Mouse (Mus musculus): ENCODE results near the gene Zfp768. TPM values are rescaled to one million over a fixed set of nuclear protein-coding genes. Genes with fewer than 3 reads are reported as not detected.

Gene Zfp768
- polyA plus RNA-seq (2012; ENCODE audit: low replicate concordance), result 11.8 and 12.1 TPM in 2 replicates

DNA sequence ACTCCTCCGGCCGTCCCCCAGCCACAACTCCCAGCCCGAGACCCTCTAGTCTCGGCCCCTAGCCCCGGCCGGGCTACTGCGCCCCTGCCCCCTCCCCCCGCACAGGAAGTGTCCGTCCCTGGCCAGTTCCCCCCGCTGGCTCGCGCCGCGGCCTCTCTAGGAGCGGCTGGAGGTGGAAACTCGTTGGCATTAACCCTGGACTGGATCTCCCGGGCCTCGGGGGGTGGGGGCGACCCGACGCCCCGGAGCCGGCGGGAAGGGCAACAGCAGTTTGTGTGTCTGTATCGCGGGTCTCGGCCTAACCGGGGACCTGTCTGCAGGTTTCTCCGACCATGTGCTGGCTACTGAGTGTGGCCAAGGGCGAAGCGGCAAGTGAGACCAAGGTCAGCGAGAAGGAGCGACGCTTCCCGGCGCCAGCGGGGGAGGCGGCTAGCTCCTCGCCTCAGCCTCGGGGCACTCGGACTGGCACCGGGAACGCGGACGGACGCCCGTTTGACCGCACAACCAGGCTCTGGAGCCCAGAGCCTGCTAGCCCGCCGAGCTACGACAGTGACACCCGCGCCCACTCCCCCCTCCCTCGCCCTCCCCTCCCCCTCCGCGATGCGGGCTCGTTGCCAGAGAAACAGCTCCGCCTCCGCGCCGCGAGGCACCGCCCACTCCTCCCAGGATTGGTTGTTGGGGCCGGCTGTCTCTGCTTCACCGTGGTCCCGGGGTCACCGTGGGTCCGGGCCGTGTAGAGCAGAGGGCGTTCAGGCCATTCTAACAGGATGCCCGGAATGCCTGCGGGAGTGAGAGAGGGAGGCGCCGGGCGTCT lies at the start of gene Zfp768:
Gene Zfp768 (minus strand): TSS at position 78 of the 814 bp plus-strand sequence.

DNA sequence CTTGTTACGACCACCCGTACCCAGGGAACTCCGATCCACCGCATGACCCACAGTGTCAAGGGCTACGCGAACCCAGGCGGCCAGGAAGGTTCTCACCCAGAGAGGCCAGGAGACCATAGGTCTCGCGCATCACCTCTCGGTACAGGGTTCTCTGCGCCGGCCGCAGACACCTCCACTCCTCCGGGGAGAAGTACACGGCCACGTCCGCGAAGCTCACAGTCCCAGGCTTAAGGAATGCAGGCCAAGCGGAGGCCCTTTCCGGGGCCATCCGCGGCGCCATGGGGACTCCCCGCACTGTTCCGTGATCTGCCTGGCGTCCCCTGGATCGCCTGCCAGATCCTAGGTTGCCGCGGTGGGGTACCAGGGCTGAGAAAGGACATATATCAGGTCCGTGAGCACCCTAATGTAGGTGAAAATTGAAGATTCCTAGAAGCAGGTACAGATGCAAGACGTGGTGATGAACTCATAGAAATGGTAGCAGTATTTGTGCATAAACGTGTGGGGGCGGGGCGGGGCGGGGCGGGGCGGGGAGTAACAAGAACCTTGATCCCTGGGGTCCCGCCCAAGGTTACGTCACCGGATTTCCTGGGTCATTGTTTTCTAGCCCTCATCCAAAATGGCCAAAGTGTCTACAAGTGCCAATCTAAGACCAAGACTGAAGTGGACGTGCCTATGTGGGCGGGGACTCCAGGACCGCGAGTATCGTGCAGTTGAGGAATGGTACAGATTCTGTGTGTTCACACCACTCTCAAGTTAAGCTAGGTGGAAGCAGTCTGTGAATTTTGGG lies 48.0 kb upstream of the Zfp768 start, which contains the start of gene E430018J23Rik:
Gene E430018J23Rik (minus strand): TSS at position 473 of the 787 bp plus-strand sequence.

DNA sequence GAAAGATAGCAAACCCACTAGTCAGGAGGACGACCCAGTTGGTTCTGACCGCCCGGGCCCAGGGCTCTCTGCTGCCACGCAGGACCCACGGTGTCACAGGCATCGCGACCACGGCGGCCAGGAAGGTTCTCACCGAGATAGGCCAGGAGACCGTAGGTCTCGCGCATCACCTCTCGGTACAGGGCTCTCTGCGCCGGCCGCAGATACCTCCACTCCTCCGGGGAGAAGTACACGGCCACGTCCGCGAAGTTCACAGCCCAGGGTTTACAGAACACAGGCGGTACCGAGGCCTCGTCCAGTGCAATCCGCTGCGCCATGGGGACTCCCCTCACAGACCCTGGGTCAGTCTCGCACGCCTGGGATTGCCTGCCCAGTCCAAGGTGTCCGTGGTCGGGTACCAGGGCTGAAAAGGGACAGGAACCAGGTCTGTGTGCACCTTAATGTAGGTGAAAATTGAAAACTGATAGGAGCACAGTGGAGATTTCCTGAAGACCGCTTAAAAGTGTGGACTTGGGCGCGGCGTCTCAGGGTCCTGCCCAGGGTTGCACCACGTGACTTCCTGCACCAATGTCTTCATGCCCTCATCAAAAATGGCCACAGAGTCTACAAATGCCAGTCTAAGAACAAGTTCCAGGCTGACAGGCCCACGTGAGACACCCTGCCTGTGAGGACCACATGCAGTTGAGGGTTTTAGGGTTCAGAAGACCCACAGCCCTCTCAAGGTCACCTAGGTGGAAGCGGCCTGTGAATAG lies 41.4 kb upstream of the Zfp768 start, which contains the start of gene 9130019O22Rik:
Gene 9130019O22Rik (minus strand): TSS at position 526 of the 752 bp plus-strand sequence.

DNA sequence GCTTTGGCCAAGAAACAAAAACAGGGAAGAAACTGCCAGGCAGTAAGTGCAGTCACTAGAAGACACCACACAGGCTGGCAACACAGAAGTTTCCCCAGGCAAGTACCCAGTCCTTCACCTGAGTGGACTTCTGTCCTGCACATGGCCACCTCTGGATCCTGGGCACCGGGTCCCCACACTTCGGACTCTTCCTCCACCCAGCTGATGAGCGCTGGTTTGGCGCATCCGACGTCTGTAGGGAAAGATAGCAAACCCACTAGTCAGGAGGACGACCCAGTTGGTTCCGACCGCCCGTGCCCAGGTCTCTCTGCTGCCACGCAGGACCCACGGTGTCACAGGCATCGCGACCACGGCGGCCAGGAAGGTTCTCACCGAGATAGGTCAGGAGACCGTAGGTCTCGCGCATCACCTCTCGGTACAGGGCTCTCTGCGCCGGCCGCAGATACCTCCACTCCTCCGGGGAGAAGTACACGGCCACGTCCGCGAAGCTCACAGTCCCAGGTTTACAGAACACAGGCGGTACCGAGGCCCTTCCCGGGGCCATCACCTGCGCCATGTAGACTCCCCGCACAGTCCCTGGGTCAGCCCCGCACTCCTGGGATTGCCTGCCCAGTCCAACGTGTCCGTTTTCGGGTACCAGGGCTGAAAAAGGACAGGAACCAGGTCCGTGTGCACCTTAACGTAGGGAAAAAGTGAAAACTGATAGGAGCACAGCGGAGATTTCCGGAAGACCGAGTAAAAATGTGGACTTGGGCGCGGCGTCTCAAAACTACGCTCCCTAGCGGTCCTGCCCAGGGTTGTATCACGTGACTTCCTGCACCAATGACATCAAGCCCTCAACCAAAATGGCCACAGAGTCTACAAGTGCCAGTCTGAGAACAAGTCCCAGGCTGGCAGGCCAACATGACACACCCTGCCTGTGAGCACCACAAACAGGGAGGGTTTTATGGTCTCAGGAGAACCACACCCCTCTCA lies 30.2 kb upstream of the Zfp768 start, which contains the start of gene Zfp747:
Gene Zfp747 (minus strand): TSS at position 780 of the 975 bp plus-strand sequence.

DNA sequence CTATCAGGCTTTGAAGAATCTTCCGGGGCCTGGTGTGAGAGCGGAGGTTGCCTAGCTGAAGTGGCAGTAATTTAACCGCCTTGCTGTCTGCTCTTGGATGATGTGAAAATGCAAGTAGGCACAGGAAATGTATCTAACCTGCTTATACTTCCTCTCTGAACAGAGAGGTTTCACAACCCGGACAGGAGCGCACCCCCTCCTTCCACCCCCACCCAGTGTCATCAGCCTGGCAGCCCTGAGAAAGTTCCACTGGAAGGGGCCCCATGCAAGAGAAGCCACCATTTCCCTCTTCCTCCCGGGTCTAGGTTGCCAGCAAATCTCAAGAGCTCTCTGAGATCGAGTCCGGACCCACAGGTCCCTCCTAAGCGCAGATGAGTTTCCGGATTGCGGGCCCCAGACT lies 49.3 kb downstream of the Zfp768 start, which contains the start of gene Itgal:
Gene Itgal (plus strand): TSS at position 163 of the 400 bp plus-strand sequence.

Other genes starting within 250 kb of the Zfp768 start
- 5.7 and 7.0 TPM in 2 replicates for gene Qprt, start 223.4 kb downstream of the Zfp768 start, polyA plus RNA-seq (2012; ENCODE audit: low replicate concordance)
- 81.8 and 125 TPM in 2 replicates for gene Spn, start 207.8 kb downstream of the Zfp768 start, polyA plus RNA-seq (2012; ENCODE audit: low replicate concordance)
- 63.2 and 81.0 TPM in 2 replicates for gene Cd2bp2, start 149.5 kb downstream of the Zfp768 start, polyA plus RNA-seq (2012; ENCODE audit: low replicate concordance)
- 48.8 and 114 TPM in 2 replicates for gene Tbc1d10b, start 137.1 kb downstream of the Zfp768 start, polyA plus RNA-seq (2012; ENCODE audit: low replicate concordance)
- 3.8 TPM in 1 of 2 replicates, not detected in the other for gene Mylpf, start 136.7 kb downstream of the Zfp768 start, polyA plus RNA-seq (2012; ENCODE audit: low replicate concordance)
- gene Zfp553, start 112.5 kb downstream of the Zfp768 start, polyA plus RNA-seq (2012; ENCODE audit: low replicate concordance), result 19.8 and 21.6 TPM in 2 replicates
- 741 and 939 TPM in 2 replicates for gene Sept1, start 112.5 kb downstream of the Zfp768 start, polyA plus RNA-seq (2012; ENCODE audit: low replicate concordance)
- gene Zfp771, start 101.3 kb downstream of the Zfp768 start, polyA plus RNA-seq (2012; ENCODE audit: low replicate concordance), result 30.4 and 62.4 TPM in 2 replicates
- gene Dctpp1, start 84.9 kb downstream of the Zfp768 start, polyA plus RNA-seq (2012; ENCODE audit: low replicate concordance), result 11.9 and 40.3 TPM in 2 replicates
- 18.3 and 56.1 TPM in 2 replicates for gene Sephs2, start 71.5 kb downstream of the Zfp768 start, polyA plus RNA-seq (2012; ENCODE audit: low replicate concordance)
- 65.9 and 91.0 TPM in 2 replicates for gene Itgal, start 49.3 kb downstream of the Zfp768 start, polyA plus RNA-seq (2012; ENCODE audit: low replicate concordance)
- 6.0 and 8.8 TPM in 2 replicates for gene Zfp747, start 30.5 kb upstream of the Zfp768 start, polyA plus RNA-seq (2012; ENCODE audit: low replicate concordance)
- gene 9130019O22Rik, start 41.6 kb upstream of the Zfp768 start, polyA plus RNA-seq (2012; ENCODE audit: low replicate concordance), result 1.1 and 1.4 TPM in 2 replicates
- gene E430018J23Rik, start 48.0 kb upstream of the Zfp768 start, polyA plus RNA-seq (2012; ENCODE audit: low replicate concordance), result 5.7 and 9.3 TPM in 2 replicates
- 2.3 and 3.1 TPM in 2 replicates for gene Zfp764, start 61.2 kb upstream of the Zfp768 start, polyA plus RNA-seq (2012; ENCODE audit: low replicate concordance)
- gene Zfp688, start 76.5 kb upstream of the Zfp768 start, polyA plus RNA-seq (2012; ENCODE audit: low replicate concordance), result 25.8 and 61.8 TPM in 2 replicates
- 13.2 and 16.8 TPM in 2 replicates for gene Zfp689, start 103.6 kb upstream of the Zfp768 start, polyA plus RNA-seq (2012; ENCODE audit: low replicate concordance)
- gene Prr14, start 114.0 kb upstream of the Zfp768 start, polyA plus RNA-seq (2012; ENCODE audit: low replicate concordance), result 140 and 180 TPM in 2 replicates
- gene Fbrs, start 133.6 kb upstream of the Zfp768 start, polyA plus RNA-seq (2012; ENCODE audit: low replicate concordance), result 733 and 1,419 TPM in 2 replicates
- gene Srcap, start 166.4 kb upstream of the Zfp768 start, polyA plus RNA-seq (2012; ENCODE audit: low replicate concordance), result 63.6 and 79.8 TPM in 2 replicates
- gene Gm42715, start 174.0 kb upstream of the Zfp768 start, polyA plus RNA-seq (2012; ENCODE audit: low replicate concordance), result 39.4 and 48.5 TPM in 2 replicates
- gene Tmem265, start 215.8 kb upstream of the Zfp768 start, polyA plus RNA-seq (2012; ENCODE audit: low replicate concordance), result 0.69 and 5.4 TPM in 2 replicates
- 32.2 and 89.3 TPM in 2 replicates for gene Phkg2, start 227.8 kb upstream of the Zfp768 start, polyA plus RNA-seq (2012; ENCODE audit: low replicate concordance)
- gene Ccdc189, start 243.0 kb upstream of the Zfp768 start, polyA plus RNA-seq (2012; ENCODE audit: low replicate concordance), result 2.1 and 3.3 TPM in 2 replicates
- gene Rnf40, start 243.2 kb upstream of the Zfp768 start, polyA plus RNA-seq (2012; ENCODE audit: low replicate concordance), result 49.1 and 52.5 TPM in 2 replicates